Mouse (Mus musculus) kidney, adult 2 months (tissue): ENCODE data around the gene Prkd3.

Experiments used
- CTCF ChIP-seq: fragments of 200-500 bp; conservative IDR thresholded peaks from 2 replicates; pipeline ENCODE4 v1.5.1; 2011; ENCODE audit warnings: low read depth, mild to moderate bottlenecking, control low read depth, low read length, moderate library complexity, mixed read lengths; ENCODE audit not compliant: insufficient read depth, insufficient read length
- POLR2A ChIP-seq: fragments of 200-500 bp; IDR thresholded peaks from one replicate; pipeline ENCODE4 v1.6.1; 2011; ENCODE audit warnings: low read depth, low read length, control low read depth

GRCm38 (mm10) chr17:78968500-78968899, 52.1 kb downstream of the Prkd3 start:
- TF ChIP-seq CTCF (no peak), POLR2A (no peak)
